Mouse (Mus musculus): Measurements from ENCODE around the gene Exosc3.
A peak's percentile ranks its signal among the peaks of the same experiment; 100 is the strongest.
"Not testable (repeated sequence)": the region's sequence is repeated elsewhere in the genome, so short reads cannot be mapped to it uniquely, and the experiment has no call there.

Exosc3 gene

GRCm38 (mm10) chr4:45342286-45343155, at the start of gene Exosc3:
Gene Exosc3, minus strand, starts transcription at chr4:45342732.
- no peak for DNase-seq

- no peak for DNase-seq
These were observed 49.6 kb upstream of the Exosc3 start for GRCm38 (mm10) chr4:45392099-45392498.

DNA sequence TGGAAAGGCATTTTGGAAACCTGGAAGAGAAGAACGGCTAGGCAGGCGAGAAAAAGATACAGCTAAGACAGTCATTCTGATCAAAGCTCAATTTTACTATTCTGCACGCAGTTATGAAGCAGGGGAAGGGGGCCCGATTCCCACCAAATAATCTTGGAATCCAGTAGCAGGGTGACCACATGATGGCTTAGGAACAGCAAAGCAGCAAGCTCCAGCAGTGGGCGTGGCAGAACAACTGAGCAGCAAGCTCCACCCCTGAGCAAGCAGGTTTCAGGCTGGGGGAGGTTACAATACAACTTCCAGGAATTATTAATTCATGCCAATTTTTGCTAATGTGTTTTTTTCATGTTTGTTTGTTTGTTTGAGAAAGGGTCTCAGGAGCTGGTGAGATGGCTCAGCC, 44.8 kb upstream of the Exosc3 start:
- DNase-seq = not testable (repeated sequence)

DNA sequence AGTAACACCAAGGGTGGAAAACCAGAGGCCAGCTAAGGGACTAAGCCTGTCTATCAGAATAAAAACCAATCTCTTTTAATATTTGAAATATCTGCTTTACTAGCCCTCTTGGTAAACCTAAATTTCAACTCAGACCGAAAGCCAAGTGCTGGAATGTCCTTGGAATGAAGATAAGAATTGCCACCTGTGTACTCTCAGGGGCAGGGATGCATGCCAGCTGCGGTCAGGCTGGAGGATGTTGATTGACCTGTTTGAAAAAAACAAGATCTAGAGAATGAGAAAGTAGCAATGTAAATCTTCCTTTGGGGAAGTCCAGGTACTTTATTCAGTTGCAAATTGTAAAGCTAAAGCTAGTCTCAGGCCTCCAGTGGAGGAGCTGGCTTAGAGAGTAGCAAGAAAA, 39.6 kb upstream of the Exosc3 start:
- not testable (repeated sequence) for DNase-seq

- not testable (repeated sequence) for DNase-seq
These were observed 38.5 kb upstream of the Exosc3 start for GRCm38 (mm10) chr4:45380903-45381580.

GRCm38 (mm10) chr4:45376573-45376972, 34.0 kb upstream of the Exosc3 start:
- DNase-seq = no peak

GRCm38 (mm10) chr4:45374879-45375278, 32.3 kb upstream of the Exosc3 start:
- DNase-seq = no peak

DNA sequence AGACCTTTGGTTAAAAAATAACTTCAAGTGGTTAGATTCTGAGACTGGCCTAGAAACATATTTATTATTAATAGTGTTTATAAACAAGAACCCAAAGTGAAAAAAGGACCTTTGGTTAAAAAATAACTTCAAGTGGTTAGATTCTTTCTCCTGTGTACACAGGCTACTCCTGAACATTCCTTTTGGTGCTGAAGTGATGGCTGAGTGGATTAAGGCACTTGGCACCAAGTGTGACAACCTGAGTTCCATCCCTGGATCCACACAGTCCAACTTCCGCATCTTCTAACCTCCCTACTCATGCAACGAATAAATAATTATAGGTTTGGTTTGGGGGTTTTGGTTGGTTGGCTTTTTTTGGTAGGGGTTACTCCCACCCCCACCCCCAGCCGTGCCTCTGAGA, 28.7 kb upstream of the Exosc3 start:
- no peak for DNase-seq

- no peak for DNase-seq
These were observed 14.1 kb upstream of the Exosc3 start for GRCm38 (mm10) chr4:45356653-45357052.

DNA sequence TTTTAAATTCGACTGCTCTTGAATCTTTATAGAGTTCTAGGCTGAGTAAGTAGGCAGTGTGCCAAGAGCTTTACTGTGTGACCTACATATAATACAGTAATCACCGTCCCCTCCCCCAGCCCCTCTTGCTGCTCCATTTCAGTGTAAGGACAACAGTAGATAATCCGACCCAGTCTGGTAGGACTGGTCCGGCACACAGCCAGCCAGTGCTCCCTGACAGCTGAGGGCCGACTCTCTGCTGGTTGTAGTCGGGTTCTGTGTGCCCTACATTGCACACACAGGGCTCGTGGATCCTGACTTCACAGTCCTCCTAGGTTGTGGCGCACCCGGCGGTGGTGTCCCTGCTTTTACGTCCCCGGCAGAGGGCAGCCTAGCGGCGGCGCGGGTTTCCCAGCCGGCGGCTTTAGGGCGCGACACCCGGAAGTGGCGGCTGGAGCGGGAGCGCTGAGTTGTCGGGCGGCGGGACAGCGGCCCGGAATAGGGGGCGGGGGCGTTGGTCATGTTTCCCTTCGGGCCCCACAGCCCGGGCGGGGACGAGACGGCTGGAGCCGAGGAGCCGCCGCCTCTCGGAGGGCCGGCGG, 773 bp downstream of the Exosc3 start, which contains the start of gene Dcaf10:
Dcaf10 (plus strand) TSS at position 433 of the 581 bp plus-strand sequence.
- DNase-seq = peak; percentile 97

DNA sequence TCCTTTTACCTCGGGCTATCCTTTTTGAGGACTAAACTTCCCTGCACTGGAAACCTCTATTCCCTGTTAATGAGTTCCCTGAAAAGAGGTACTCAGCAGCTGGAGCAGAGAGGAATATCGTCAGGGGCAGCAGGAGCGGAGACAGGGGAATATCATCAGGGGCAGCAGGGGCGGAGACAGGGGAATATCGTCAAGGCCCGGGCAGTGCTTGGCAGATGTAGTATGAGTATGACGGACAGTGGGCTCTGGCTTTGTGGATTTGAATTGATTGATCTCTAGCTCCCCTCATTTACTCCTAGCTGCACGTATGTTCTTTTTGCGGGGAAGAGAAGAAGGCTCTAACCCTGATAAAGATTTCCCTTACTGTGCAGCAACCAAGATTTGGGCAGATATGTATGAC, 1.3 kb downstream of the Exosc3 start:
- DNase-seq = no peak

DNA sequence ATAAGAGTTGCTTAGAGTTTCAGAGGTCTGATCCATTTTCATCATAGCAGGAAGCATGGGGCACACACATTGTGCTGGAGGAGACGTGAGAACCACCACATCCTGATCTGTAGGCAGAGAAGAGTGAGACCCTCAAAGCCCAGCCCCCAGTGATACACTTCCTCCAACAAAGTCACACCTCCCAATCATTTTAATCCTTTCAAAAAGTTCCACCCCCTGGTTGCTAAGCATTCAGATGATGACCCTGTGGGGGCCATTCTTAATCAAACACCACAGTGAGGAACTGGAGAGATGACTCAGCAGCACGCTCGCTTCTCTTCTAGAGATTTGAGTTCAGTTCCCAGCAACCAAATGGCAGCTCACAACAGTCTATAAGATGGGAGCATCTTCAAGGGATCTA, 10.1 kb downstream of the Exosc3 start:
- DNase-seq = no peak

- DNase-seq = no peak
These were observed 11.4 kb downstream of the Exosc3 start for GRCm38 (mm10) chr4:45331139-45331538.

DNA sequence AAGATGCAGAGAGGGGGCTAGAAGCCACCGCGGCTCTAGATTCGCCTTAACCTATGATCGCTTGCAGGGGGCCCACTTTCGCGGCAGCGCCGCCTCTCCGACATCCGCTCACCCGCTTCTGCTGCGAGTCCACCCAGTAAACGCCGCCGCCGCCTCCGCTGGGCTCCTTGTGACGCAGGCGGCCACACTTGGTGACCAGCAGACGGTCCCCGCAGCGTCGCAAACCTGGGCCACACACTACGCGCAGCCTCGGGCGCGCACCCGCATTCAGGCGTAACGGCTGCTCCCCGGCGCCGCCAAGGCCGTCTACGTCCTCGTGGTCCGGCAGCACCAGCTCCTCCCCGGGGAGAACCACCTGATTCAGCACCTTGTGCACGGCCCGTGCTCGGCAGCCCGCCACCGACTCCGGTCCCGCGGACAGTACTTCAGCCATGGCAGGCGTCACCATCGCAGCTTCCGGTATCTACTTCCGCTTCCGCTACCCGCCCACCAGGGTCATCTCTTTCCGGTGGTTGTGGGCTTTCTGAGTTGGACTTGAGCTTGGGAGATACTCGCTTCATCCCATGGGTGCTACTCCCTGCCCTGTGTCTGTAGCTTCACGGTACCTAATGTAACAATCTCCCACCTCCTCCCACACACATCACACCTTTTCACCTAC, 22.2 kb downstream of the Exosc3 start:
- peak; percentile 80 for DNase-seq

DNA sequence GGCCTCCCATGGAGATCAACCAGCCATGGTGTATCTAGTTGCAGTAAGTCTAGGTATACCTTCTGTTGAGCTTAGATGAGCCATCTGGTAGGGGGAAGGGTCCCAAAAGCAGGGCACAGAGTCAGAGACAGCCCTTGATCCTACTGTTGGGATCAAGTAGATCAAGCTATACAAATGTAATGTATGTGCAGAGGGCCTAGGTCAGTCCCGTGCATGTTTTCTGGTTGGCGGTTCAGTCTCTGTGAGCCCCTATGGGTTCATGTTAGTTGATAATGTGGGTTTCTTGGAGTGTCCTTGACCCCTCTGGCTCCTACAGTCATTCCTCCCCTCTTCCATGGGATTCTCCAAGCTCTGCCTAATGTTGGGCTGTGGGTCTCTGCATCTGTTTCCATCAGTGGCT, 31.5 kb downstream of the Exosc3 start:
- DNase-seq = no peak

DNA sequence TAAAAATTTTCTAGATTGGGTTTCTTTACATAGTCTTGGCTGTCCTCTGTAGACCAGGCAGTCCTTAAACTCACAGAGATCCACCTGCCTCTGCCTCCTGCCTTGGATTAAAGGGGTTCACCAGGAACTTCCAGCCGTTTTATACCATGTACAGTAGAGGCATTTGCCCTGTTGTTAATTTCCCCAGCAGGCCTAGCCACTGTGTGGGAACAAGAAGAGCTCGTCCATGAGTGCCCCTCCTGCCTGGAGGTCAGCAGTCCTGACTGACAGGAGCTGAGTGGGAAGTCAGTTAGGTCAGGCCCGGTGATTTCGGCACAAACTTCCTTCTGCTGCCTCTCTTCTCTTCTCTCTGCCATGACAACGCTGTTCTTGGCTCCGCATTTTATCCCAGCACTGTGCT, 33.9 kb downstream of the Exosc3 start:
- DNase-seq = no peak

DNA sequence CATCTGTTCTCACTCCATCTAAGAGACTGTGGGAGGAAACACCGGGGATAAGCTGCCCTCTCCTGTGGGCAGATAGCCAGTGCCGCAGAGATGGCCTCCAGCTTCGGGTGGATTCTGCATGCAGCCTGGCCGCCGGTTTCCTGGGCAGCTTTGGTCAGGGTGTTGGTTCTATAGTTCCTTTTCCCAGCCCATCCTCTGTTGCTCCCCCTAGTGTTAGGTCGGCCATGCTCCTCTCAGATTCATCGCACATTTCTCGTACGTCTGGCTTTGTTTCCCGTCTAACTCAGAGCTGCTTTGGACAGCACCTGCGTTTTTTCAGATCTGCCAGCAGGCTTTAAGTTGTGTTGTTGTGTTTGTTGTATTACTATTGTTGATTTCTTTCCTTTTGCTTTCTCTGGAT, 34.5 kb downstream of the Exosc3 start:
- DNase-seq = no peak

DNA sequence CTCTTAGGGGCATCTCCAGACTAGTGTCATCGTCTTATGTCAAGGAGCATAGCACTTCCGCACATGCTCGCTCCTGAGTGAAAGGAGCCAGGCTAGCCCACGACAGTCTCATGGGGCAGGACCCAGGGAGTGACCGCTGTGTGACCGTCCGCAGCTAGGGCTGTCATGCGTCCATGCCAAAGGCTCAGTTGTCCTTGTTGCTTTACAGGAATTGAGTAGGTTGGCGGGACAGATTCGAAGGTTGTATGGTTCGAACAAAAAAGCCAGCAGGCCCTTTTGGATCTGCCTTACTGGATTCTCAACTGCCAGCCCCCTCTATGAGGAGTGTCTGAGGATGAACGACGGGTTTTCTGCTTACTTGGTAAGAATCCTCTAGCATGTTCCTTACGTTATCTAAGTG, 37.0 kb downstream of the Exosc3 start:
- DNase-seq = no peak

DNA sequence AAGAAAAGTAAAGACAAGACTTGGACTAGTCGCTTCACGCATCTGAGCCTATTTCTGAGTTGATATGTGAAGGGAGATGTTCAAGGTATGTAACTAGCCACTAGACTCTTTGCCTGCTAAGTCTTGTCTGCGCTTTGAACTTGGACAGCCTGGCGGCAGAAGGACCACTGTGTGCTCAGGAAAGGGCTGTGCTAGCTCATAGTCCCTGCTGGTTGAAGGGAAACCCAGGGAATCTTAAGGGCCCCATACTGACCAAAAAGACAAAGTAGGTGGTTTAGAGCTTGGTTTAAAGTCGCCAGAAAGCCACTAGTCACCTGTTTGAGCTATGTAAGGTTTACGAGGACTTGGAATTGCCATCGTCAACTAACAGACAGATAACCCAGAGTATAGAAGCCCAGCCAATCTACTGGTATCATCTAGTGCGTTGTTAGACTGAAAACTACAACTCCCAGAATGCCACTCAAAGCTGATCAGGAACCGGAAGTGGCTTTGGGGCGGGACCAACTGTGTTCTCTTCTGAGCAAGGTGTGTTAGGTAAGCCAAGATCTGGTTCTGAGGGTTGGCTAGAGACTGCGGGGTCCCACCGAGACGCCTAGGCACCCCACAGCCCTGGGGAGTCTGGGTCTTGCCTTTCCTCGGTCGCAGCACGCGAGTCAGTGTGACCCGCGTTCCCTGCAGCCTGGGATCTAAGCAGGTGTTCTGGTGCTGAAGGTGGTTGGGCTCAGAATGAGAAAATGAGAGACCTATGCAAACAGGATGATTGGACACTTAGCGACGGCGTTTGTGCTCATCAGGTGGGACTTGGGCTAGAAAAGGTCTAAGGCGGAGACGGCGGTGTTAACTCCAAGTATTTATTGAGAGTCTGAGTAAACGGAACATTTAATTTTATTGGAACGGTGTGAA, 45.6 kb downstream of the Exosc3 start, which contains the start of gene Trmt10b:
Trmt10b (plus strand) TSS at position 466 of the 903 bp plus-strand sequence.
- peak; percentile 79 for DNase-seq

GRCm38 (mm10) chr4:45287906-45288305, 54.6 kb downstream of the Exosc3 start:
- no peak for DNase-seq

DNA sequence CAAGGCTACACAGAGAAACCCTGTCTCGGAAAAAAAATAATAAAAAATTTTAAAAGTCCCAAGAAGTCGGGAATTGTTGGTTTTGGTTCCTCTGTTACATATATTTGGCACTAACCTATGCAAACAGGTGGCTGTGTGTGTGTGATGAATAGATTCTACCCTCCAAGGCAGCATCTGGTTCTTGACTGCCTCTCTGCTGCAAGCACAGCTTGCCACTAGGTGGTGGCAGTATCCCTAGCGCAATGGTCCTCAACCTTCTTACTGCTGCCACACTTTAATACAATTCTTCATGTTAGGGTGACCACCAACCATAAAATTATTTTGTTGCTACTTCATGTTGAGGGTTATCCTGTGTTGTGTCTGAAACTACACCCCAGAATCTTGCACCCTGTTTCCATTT, 56.2 kb downstream of the Exosc3 start:
- DNase-seq = no peak

DNA sequence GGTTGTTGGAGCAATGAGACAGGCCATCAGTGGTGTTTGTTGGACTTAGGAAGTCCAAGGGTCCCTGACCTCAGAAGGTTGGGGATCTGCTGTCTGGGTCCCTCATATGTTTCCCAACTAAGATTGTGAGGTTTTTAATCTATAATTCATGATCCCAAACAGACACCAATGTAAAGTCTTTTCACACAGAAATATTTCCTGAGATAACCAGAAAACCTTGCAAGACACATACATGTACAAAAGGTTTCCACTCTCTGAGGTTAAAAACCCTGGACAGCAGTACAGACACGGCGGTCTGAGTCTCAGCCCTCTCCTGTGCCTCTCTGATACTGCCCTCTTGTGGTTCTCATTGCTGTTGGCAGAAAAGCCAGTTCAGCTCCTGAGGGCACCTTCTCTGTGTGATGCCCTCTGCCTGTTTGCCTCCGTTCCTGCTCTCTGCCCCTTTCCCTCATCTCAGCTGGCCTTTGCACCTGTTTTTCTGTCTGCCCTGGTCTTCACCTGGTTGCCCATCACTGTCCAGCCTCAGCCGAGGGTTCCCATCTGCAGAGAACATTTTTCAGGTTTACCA, 62.5 kb downstream of the Exosc3 start:
- peak; percentile 56 for DNase-seq

All from thymus, postnatal 25 days (tissue).